Mouse (Mus musculus) intestine, postnatal 0 days (tissue): ENCODE results near the gene Rps21. TPM values are rescaled to one million over a fixed set of nuclear protein-coding genes. Genes with fewer than 3 reads are reported as not detected.
"Not testable (repeated sequence)": the region's sequence is repeated elsewhere in the genome, so short reads cannot be mapped to it uniquely, and the experiment has no call there.

Experiments
- ATAC-seq: fragments of 200-750 bp; cut with Nextera tagmentation; 2 replicates; pipeline ENCODE4 v1.8.0; 2017; ENCODE audit warnings: mild to moderate bottlenecking, moderate TSS enrichment, moderate library complexity
- H3K27ac ChIP-seq: fragments of 300-500 bp; sonication (generic); 2 replicates; pipeline ENCODE4 v1.5.1; 2014; ENCODE audit warnings: mild to moderate bottlenecking, low read depth, low read length, moderate library complexity
- H3K27me3 ChIP-seq: fragments of 300-500 bp; sonication (generic); replicated peaks from 2 replicates; pipeline ENCODE4 v1.6.1; 2014; ENCODE audit warnings: low read length, mixed read lengths; ENCODE audit not compliant: control insufficient read depth, insufficient read depth
- H3K36me3 ChIP-seq: fragments of 300-500 bp; sonication (generic); 2 replicates; pipeline ENCODE4 v1.6.1; 2014; ENCODE audit warnings: mild to moderate bottlenecking, moderate library complexity; ENCODE audit not compliant: control insufficient read depth, insufficient read depth
- H3K4me1 ChIP-seq: fragments of 300-500 bp; sonication (generic); replicated peaks from 2 replicates; pipeline ENCODE4 v1.6.1; 2014; ENCODE audit warnings: antibody characterized with exemption, low read length, mixed read lengths; ENCODE audit not compliant: control insufficient read depth, insufficient read depth
- H3K4me2 ChIP-seq: fragments of 300-500 bp; sonication (generic); replicated peaks from 2 replicates; pipeline ENCODE4 v1.6.1; 2014; ENCODE audit warnings: low read depth, mild to moderate bottlenecking, moderate library complexity
- H3K4me3 ChIP-seq: fragments of 300-500 bp; sonication (generic); 2 replicates; pipeline ENCODE4 v1.5.1; 2014; ENCODE audit warnings: low read depth, low read length
- H3K9ac ChIP-seq: fragments of 300-500 bp; sonication (generic); 2 replicates; pipeline ENCODE4 v1.6.1; 2014; ENCODE audit warnings: mild to moderate bottlenecking, low read depth, low read length
- H3K9me3 ChIP-seq: fragments of 300-500 bp; sonication (generic); 2 replicates; pipeline ENCODE4 v1.6.1; 2016; ENCODE audit warnings: mixed run types; ENCODE audit not compliant: control insufficient read depth
- CTCF ChIP-seq: sonication (generic); IDR thresholded peaks from 2 replicates; pipeline ENCODE4 v1.5.1; 2016; ENCODE audit warnings: low read depth, mild to moderate bottlenecking, control low read depth, antibody characterized with exemption, moderate library complexity
- WGBS: fragments of 180-500 bp; shearing (Covaris S2); extraction: QIAGEN DNeasy Blood & Tissue Kit; methylation state at CpG from one replicate; pipeline ENCODE4 v1.1.7; 2014; 5-methylcytosine and 5-hydroxymethylcytosine counted together
- polyA plus RNA-seq: library from polyadenylated mRNA; unstranded; fragments of >200 nt; fragmentation: Nextera tagmentation; extraction: Ambion mirVana; gene quantifications from 2 replicates; pipeline ENCODE4 v1.2.1, GENCODE M21; 2015

The Rps21 gene
- polyA plus RNA-seq, 1 experiment from 2014 or later: 454 TPM

- Histone ChIP-seq H3K9me3 (no peaks in the 10 kb centered on the region), H3K4me2 (no peak overlapping the region), H3K9ac (no peak overlapping the region), H3K27me3 (no peaks in the 10 kb centered on the region), H3K27ac (no peak overlapping the region), H3K4me1 (0 out of 2 replicates have a peak, but pooled peaks cover 5% of the 10 kb centered on the region), H3K4me3 (no peak overlapping the region), H3K36me3 (peaks cover 13% of the 10 kb centered on the region)
- no peak for TF ChIP-seq CTCF
- 88% methylated on average over 5 of the region's 5 CpGs for WGBS
- no peak for ATAC-seq
Observed at GRCm38 (mm10) chr2:180254436-180255209, 2.6 kb upstream of the Rps21 start.

- ATAC-seq: no peak
- Histone ChIP-seq H3K9me3 (no peaks in the 10 kb centered on the region), H3K9ac (no peak overlapping the region), H3K36me3 (peaks cover 23% of the 10 kb centered on the region), H3K4me2 (0 out of 2 replicates have a peak overlapping the region, but pooled peaks have one; percentile 76), H3K4me1 (0 out of 2 replicates have a peak, but pooled peaks cover 5% of the 10 kb centered on the region), H3K27me3 (no peaks in the 10 kb centered on the region), H3K27ac (no peak overlapping the region), H3K4me3 (no peak overlapping the region)
- no peak for TF ChIP-seq CTCF
- 78% methylated on average over 9 of the region's 9 CpGs for WGBS
Observed at GRCm38 (mm10) chr2:180255701-180256100, 1.5 kb upstream of the Rps21 start.

GRCm38 (mm10) chr2:180256296-180257000, 729 bp upstream of the Rps21 start:
- Histone ChIP-seq H3K36me3 (peaks cover 30% of the 10 kb centered on the region), H3K4me1 (0 out of 2 replicates have a peak, but pooled peaks cover 5% of the 10 kb centered on the region), H3K9ac (peak overlapping the region; percentile 43), H3K27me3 (no peaks in the 10 kb centered on the region), H3K4me2 (peak overlapping the region; percentile 76), H3K9me3 (no peaks in the 10 kb centered on the region), H3K4me3 (peak overlapping the region; percentile 67), H3K27ac (peak overlapping the region; percentile 74)
- 23% methylated on average over 26 of the region's 26 CpGs for WGBS
- peak; percentile 31 for ATAC-seq
- no peak for TF ChIP-seq CTCF

- 48% methylated on average over 11 of the region's 11 CpGs for WGBS
- peaks cover 47% of the 10 kb centered on the region for H3K36me3 ChIP-seq
- H3K4me3 ChIP-seq: peak overlapping the region; percentile 67
- no peak for TF ChIP-seq CTCF
- peak overlapping the region; percentile 75 for H3K9ac ChIP-seq
- H3K4me1 ChIP-seq: 0 out of 2 replicates have a peak, but pooled peaks cover 5% of the 10 kb centered on the region
- H3K9me3 ChIP-seq: no peaks in the 10 kb centered on the region
- H3K4me2 ChIP-seq: peak overlapping the region; percentile 89
- no peak overlapping the region for H3K27ac ChIP-seq
- H3K27me3 ChIP-seq: no peaks in the 10 kb centered on the region
- no peak for ATAC-seq
Observed at GRCm38 (mm10) chr2:180257963-180258865, 1.0 kb downstream of the Rps21 start.

- H3K9me3 ChIP-seq, H3K4me1 ChIP-seq, H3K27ac ChIP-seq, ATAC-seq, H3K27me3 ChIP-seq, H3K4me3 ChIP-seq, H3K4me2 ChIP-seq, H3K9ac ChIP-seq: not testable (repeated sequence)
- 71% methylated on average over 10 of the region's 10 CpGs for WGBS
- peaks cover 52% of the 10 kb centered on the region for H3K36me3 ChIP-seq
Observed at GRCm38 (mm10) chr2:180258951-180259484, 1.8 kb downstream of the Rps21 start.

GRCm38 (mm10) chr2:180259826-180260609, 2.8 kb downstream of the Rps21 start:
- 65% methylated on average over 17 of the region's 17 CpGs for WGBS
- H3K9me3 ChIP-seq, H3K27me3 ChIP-seq, H3K9ac ChIP-seq, H3K27ac ChIP-seq, H3K4me3 ChIP-seq, H3K4me2 ChIP-seq, H3K4me1 ChIP-seq, ATAC-seq: not testable (repeated sequence)
- H3K36me3 ChIP-seq: peaks cover 59% of the 10 kb centered on the region
